Comparison of ENCODE assay signal across 8 mouse cellular contexts in genomic region chr9:37144251-37144650, GRCm38 (mm10). TPM values are rescaled to one million over a fixed set of nuclear protein-coding genes. Genes with fewer than 3 reads are reported as not detected.
A peak's percentile ranks its signal among the peaks of the same experiment; 100 is the strongest.
DNase-seq lines count a peak whose midpoint lies in the region; ATAC-seq and TF ChIP-seq lines count a peak whose summit lies in the region.

No protein-coding gene starts in this region.

- no peak for DNase-seq in kidney, adult 9 months
- peak; percentile 77 for DNase-seq in brain, embryonic 14.5 days (ENCODE audit: low read depth)
- peak; percentile 78 to 85 for DNase-seq in kidney, postnatal 4 days
- no peak for DNase-seq in spleen, adult 12 weeks (ENCODE audit: low spot score)

- peak overlapping the region; percentile 96 for H3K27ac ChIP-seq in kidney, embryonic 15.5 days
- H3K27ac ChIP-seq in forebrain, embryonic 15.5 days (replicated peaks) = peak overlapping the region; percentile 100
- H3K27ac ChIP-seq in neural tube, embryonic 13.5 days (replicated peaks) = peak overlapping the region; percentile 100

- peaks cover 65% of the 10 kb centered on the region for H3K4me1 ChIP-seq in kidney, embryonic 15.5 days
- peaks cover 57% of the 10 kb centered on the region for H3K4me1 ChIP-seq in forebrain, embryonic 15.5 days
- peaks cover 66% of the 10 kb centered on the region for H3K4me1 ChIP-seq in neural tube, embryonic 13.5 days (replicated peaks)

- 3% methylated on average over 21 of the region's 21 CpGs for WGBS in kidney, embryonic 15.5 days
- WGBS in forebrain, embryonic 15.5 days = under 1% methylated on average over 21 of the region's 21 CpGs
- WGBS in neural tube, embryonic 13.5 days = under 1% methylated on average over 21 of the region's 21 CpGs

- peak overlapping the region; percentile 95 for H3K4me2 ChIP-seq in kidney, embryonic 15.5 days
- H3K4me2 ChIP-seq in forebrain, embryonic 15.5 days (replicated peaks) = peak overlapping the region; percentile 95
- H3K4me2 ChIP-seq in neural tube, embryonic 13.5 days = peak overlapping the region; percentile 81

- no peaks in the 10 kb centered on the region for H3K9me3 ChIP-seq in kidney, embryonic 15.5 days (replicated peaks)
- no peaks in the 10 kb centered on the region for H3K9me3 ChIP-seq in forebrain, embryonic 15.5 days
- no peaks in the 10 kb centered on the region for H3K9me3 ChIP-seq in neural tube, embryonic 13.5 days

- no peak for TF ChIP-seq POLR2A in brain, embryonic 14.5 days (IDR thresholded peaks at IDR 0.05; ENCODE audit: borderline replicate concordance, extremely low read depth, insufficient read depth, insufficient read length, poor library complexity, severe bottlenecking)

- H3K27me3 ChIP-seq in kidney, embryonic 15.5 days = peaks cover 32% of the 10 kb centered on the region
- no peaks in the 10 kb centered on the region for H3K27me3 ChIP-seq in forebrain, embryonic 15.5 days
- no peaks in the 10 kb centered on the region for H3K27me3 ChIP-seq in neural tube, embryonic 13.5 days

- H3K36me3 ChIP-seq in kidney, embryonic 15.5 days = no peaks in the 10 kb centered on the region
- no peaks in the 10 kb centered on the region for H3K36me3 ChIP-seq in forebrain, embryonic 15.5 days
- no peaks in the 10 kb centered on the region for H3K36me3 ChIP-seq in neural tube, embryonic 13.5 days

- peak overlapping the region; percentile 75 for H3K4me3 ChIP-seq in kidney, embryonic 15.5 days (replicated peaks)
- peak overlapping the region; percentile 95 for H3K4me3 ChIP-seq in forebrain, embryonic 15.5 days
- peak overlapping the region; percentile 93 for H3K4me3 ChIP-seq in neural tube, embryonic 13.5 days

- 0 out of 2 replicates have a peak overlapping the region, but pooled peaks have one; percentile 89 for H3K9ac ChIP-seq in kidney, embryonic 15.5 days
- H3K9ac ChIP-seq in forebrain, embryonic 15.5 days (replicated peaks) = peak overlapping the region; percentile 95
- peak overlapping the region; percentile 96 for H3K9ac ChIP-seq in neural tube, embryonic 13.5 days

- peak; percentile 49; the same call in 1 of the 2 replicates for TF ChIP-seq CTCF in brain, embryonic 14.5 days (IDR thresholded peaks at IDR 0.05; ENCODE audit: borderline replicate concordance, extremely low read depth, insufficient read depth, insufficient read length)

- ATAC-seq in kidney, embryonic 15.5 days (replicated peaks; ENCODE audit: low FRiP score) = no peak; the same call in 1 of the 2 replicates
- no peak for ATAC-seq in forebrain, embryonic 15.5 days (replicated peaks)
- ATAC-seq in neural tube, embryonic 13.5 days (ENCODE audit: low read depth) = no peak
- ATAC-seq in granulocyte monocyte progenitor cell, adult 5-6 weeks (replicated peaks; ENCODE audit: poor library complexity, severe bottlenecking) = no peak

RNA-seq across cellular contexts. Expression of gene Pknox2, which starts 3.0 kb away (rescaled TPM):
- polyA plus RNA-seq in kidney, embryonic 15.5 days (2015; fragmentation: Nextera tagmentation; extraction: Ambion mirVana) = 9.6 and 11.2 TPM in 2 replicates
- 37.2 and 38.3 TPM in 2 replicates for polyA plus RNA-seq in brain, embryonic 14.5 days (2012; rRNA removed)
- 20.2 and 21.3 TPM in 2 replicates for polyA plus RNA-seq in forebrain, embryonic 15.5 days (2015; fragmentation: Nextera tagmentation; extraction: Ambion mirVana)
- 59.2 and 65.0 TPM in 2 replicates for polyA plus RNA-seq in neural tube, embryonic 13.5 days (2015; fragmentation: Nextera tagmentation; extraction: Ambion mirVana)
- not detected in 2 replicates for total RNA-seq in granulocyte monocyte progenitor cell, adult 5-6 weeks (2014; fragmentation: Nextera tagmentation)
- total RNA-seq in granulocyte monocyte progenitor cell, adult 5-6 weeks (2017) = not detected in 2 replicates

Comparison
In these comparisons a context has a peak if more than half of its experiments do, and no peak if none do; other contexts are left out.
1. DNase-seq: peak in brain, embryonic 14.5 days (single experiment) and kidney, postnatal 4 days (2 of 2); none in kidney, adult 9 months (single experiment) and spleen, adult 12 weeks (single experiment).
2. Peak in every context shown above with its lines, with median percentiles within 50 percentile points of each other: H3K27ac ChIP-seq, H3K4me2 ChIP-seq, H3K4me3 ChIP-seq and H3K9ac ChIP-seq.